Mouse (Mus musculus): ENCODE measurements around the gene Mast3.
A peak's percentile ranks its signal among the peaks of the same experiment; 100 is the strongest.

The Mast3 gene

DNA sequence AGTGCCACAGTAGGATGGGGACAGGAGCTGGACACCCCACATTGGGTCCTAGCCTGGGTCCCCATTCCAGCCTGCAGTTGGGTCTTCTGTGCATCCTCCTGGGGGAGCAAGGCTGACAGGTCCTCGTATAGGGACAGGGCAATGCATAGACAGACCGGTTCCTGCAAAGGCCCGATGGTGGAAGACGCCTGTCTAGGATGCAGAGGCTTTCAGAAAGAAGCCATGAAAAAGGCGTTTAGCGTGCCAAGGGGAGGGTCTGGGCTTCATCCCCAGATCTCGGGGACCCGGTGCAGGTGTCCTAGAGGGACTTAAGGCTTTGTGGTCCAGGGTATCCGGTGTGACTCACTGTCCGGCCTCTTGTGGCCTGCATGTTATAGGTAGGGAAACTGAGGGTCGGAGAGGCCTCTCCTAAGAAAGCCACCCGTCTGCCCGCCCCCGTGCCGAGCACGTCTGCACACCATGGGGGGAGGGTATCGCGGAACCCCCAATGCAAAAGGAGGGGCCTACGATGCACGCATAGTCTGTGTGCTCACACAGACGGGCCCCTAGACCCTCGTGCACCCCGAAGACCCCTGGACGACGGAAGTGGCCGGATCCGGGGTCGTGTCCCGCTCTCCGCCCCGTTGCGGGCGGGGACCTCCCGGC lies 28.9 kb downstream of the Mast3 start:
- no peak for DNase-seq (ENCODE audit: low spot score)

DNA sequence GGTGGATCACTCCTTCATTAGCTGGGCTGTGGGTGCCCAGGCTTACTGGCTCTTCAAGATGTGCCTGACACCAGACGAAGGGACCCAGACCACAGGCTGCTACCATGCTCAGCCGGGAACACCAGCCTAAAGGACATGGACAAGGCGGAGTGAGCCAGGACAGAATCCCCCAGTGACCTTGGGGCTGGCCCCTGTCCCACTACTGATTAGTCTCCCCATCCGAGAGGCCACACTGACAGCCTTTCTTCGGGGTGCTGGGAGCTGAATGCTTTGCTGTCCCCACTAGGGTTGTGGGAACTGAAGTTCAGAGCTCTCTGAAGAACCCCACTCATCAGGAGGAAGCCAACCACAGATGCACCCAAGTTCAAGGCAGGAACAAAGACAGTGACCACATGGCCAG lies 29.6 kb downstream of the Mast3 start:
- no peak for DNase-seq (ENCODE audit: low spot score)

GRCm38 (mm10) chr8:70774740-70775139 lies 30.1 kb downstream of the Mast3 start:
- DNase-seq (ENCODE audit: low spot score): no peak

GRCm38 (mm10) chr8:70773833-70774232 lies 31.0 kb downstream of the Mast3 start:
- DNase-seq (ENCODE audit: low spot score): no peak

GRCm38 (mm10) chr8:70773410-70773809 lies 31.4 kb downstream of the Mast3 start:
- DNase-seq (ENCODE audit: low spot score): no peak

DNA sequence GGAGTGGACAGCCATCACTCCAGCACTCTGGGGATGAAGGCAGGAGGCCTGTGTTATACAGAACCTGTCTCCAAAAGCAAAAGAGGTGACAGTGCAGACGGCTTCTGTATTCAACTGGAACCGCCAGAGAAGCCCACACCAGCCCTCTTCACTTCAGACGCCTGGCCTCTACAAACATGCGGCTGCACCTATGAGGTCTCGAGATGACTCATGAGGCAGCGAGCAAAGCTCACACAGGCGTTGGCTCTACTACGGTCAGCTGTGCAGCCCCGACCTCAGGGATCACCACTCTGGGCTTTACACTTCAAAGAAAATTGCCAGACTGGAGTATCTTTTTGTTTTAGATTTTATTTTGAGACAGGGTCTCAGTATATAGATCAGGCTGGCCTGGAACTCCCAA lies 32.0 kb downstream of the Mast3 start:
- DNase-seq (ENCODE audit: low spot score): no peak

DNA sequence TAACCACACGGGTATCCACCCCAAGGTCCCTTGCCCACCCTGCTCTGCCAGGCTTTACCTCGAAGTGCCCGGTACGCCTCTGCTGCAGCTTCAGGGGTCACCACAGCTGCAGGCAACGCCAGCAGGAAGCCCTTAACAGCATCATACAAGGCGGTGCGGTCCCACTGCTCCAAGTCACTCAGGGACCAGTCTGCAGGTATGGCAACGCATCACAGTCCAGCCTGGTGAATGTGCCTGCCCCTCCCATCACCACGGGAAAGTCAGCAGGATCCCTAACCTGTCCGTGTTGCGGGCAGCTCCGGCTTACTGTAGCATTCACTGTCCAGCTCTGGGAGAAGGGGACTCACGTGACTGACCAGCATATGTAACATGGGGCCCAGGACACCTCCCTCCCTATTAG lies 32.8 kb downstream of the Mast3 start:
- DNase-seq (ENCODE audit: low spot score): no peak

DNA sequence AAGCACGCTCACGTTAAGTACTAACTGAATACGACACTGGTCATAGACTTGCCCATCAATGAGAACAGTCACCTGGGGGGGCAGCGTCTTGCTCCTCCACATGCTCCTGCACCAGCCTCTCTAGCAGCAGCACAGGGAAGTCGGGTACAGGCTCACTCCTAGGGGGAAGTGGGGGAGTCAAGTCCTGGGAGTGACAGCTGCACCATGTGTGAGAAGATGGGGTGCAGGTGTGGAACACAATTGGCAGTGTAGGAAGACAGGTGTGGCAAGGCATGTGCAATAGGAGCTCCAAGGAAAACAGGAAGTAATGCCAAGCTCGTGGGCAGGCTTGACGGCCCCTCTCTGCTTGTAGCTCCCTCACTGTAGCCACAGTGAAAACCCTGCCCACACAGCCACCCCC lies 33.6 kb downstream of the Mast3 start:
- DNase-seq (ENCODE audit: low spot score): no peak

DNA sequence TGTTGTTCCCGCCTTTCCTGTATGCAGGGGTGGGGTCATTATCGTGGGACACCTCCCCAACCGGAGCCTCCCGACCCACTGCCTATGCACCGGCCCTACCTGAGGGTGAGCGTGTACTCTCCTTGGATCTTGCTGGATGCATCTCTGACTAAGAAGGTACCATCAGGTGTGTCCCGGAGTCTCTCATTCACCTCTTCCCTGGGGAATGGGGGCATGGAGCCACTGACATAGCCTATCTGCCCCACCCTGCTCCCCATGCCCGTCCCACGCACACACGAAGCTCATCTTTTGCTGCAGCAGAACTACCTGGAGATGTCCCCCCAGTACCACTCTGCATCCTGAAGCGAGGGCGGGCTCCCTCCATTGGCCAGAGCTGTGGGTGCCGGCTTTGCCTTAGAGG lies 34.1 kb downstream of the Mast3 start:
- no peak for DNase-seq (ENCODE audit: low spot score)

- DNase-seq (ENCODE audit: low spot score): no peak
Observed at GRCm38 (mm10) chr8:70769858-70770257, 35.0 kb downstream of the Mast3 start.

DNA sequence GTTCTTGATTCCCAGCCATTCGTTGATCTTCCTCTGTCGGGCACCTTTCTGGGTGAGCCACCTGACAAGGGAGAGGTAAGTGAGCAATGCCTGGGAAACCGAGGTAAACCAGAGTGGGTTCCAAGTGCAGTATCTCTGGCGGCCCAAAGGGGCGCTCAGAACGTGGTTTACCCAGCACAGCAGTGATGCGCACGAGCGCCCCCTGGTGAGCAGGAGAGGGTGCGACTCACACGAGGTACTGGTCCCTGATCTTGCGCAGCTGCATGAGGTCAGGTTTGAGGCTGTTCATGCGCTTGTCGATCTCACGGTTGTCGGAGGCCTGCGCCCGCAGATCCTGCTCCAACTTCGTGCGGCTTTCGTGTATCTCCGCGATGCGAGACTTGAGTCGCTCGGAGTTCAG lies 35.5 kb downstream of the Mast3 start:
- DNase-seq (ENCODE audit: low spot score): peak; percentile 87

GRCm38 (mm10) chr8:70768956-70769355 lies 35.9 kb downstream of the Mast3 start:
- no peak for DNase-seq (ENCODE audit: low spot score)

- no peak for DNase-seq (ENCODE audit: low spot score)
Observed at GRCm38 (mm10) chr8:70768231-70768776, 36.5 kb downstream of the Mast3 start.

GRCm38 (mm10) chr8:70767503-70767902 lies 37.4 kb downstream of the Mast3 start:
- no peak for DNase-seq (ENCODE audit: low spot score)

DNA sequence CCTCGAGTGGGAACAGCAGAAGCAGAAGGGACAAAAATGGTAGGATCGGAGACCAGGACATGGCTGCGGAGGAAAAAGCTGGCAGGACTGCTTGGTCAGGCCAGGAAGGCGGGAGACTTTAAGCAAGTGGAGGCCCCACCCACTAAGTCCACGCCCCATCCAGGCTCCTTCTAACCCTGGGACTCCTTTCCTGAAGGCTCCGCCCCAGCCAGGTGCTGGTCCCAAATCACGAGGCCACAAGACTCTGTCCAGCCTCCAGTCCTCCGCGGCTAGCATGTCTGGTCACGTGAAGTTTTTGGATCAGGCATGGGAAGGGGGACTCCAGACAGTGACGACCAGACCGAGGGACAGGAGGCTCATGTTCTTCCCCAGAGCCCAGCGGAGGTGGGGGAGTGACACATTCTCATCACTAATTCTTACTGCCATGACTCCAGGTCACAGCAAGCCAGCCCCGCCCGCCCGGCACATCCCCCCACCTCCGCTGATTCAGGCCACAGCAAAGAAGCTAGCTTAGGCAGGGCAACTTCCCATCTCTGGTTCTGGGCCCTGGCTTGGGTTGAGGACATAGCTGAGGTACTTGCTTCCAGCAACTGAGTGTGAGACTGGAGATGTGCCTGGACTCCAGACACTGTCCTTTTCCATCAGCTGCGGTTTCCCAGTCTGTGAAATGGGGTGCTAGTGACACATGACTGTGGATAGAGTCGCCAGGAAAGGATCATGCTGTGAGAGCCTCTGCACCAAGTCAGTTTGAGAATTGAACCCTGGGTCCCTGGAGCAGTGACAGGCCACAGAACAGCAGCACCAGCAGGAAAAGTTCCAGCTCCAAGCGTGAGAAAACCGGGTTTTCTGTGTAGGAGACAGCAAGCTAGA lies 38.0 kb downstream of the Mast3 start:
- no peak for DNase-seq (ENCODE audit: low spot score)

DNA sequence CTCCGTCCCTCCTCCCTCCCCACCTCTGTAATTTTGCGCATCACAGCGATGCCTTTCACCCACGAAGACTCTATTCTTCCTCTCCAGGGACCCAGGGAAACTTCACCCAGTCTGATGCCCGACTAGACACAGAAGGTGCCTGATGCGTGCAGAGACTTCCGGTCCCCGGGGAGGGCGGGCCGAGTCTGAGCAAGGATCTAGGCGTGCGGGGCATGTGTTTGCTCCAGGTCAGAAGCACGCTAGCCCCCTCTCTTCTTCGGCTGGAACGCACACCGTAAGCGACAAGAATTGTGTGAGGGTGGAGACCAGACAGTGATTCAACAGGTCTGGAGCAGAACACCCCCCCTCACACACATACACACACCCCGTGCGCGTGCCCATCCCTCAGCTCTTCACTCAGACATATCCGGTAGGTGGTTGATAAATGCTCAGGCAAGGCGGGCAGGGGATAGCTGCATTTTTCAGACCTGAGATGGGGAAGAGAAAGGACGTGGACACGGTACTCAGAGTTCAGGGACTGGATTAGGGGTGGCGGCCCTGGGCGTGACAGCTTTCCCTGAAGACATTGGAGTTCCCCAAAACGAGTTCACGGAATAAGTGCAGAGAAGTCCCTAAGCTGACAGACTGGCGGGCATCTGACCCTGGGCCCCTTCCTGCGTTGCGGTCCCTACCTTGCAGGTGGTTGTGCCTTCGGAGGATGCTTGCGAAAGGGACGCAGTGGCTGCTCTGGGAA lies 38.9 kb downstream of the Mast3 start:
- no peak for DNase-seq (ENCODE audit: low spot score)

- DNase-seq (ENCODE audit: low spot score): no peak
Observed at GRCm38 (mm10) chr8:70765329-70765728, 39.5 kb downstream of the Mast3 start.

- DNase-seq (ENCODE audit: low spot score): no peak
Observed at GRCm38 (mm10) chr8:70764676-70765075, 40.2 kb downstream of the Mast3 start.

GRCm38 (mm10) chr8:70764026-70764425 lies 40.8 kb downstream of the Mast3 start:
- no peak for DNase-seq (ENCODE audit: low spot score)

DNA sequence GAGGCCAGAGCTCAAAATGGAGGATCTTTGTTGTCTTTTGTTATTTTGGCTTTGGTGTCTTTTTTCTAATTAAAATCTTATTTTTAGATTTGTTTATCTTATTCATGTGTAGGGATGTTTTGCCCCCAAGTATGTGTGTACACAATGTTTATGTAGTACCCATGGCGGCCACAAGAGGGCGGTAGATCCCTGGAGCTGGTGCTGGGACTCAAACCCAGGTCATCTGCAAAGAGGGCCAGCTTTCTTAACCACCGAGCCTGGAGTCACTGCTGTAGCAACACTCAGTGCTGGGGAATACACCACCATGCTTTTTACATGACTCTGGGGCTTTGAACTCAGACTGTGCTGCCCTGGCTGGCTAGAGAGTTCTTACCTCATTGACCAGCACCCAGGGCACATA lies 41.5 kb downstream of the Mast3 start:
- DNase-seq (ENCODE audit: low spot score): no peak

DNA sequence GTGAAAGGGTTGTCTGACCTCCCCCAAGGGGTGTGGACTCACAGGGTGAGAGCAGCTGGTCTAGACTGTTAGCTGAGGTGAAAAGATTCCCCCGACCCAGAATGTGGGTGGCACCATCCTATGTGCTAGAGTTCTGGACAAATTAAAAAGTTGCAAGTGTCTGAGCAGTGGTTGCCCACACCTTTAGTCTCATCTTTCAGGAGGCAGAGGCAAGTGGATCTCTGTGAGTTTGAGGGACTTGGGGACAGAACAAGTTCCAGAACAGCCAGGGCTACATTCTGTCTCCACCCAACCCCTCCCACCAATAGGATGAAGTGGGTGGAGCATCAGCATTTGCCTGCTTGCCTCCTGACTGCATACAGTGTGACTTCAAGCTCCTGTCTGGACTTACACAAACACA lies 42.7 kb downstream of the Mast3 start:
- no peak for DNase-seq (ENCODE audit: low spot score)

- peak; percentile 73 for DNase-seq (ENCODE audit: low spot score)
Observed at GRCm38 (mm10) chr8:70760775-70761406, 44.0 kb downstream of the Mast3 start, which contains the start of gene Mpv17l2. Gene Mpv17l2, minus strand, starts transcription at chr8:70760946.
